Mouse (Mus musculus): ENCODE results near the gene Urgcp.
"Not testable (repeated sequence)": the region's sequence is repeated elsewhere in the genome, so short reads cannot be mapped to it uniquely, and the experiment has no call there.

Gene Urgcp

DNA sequence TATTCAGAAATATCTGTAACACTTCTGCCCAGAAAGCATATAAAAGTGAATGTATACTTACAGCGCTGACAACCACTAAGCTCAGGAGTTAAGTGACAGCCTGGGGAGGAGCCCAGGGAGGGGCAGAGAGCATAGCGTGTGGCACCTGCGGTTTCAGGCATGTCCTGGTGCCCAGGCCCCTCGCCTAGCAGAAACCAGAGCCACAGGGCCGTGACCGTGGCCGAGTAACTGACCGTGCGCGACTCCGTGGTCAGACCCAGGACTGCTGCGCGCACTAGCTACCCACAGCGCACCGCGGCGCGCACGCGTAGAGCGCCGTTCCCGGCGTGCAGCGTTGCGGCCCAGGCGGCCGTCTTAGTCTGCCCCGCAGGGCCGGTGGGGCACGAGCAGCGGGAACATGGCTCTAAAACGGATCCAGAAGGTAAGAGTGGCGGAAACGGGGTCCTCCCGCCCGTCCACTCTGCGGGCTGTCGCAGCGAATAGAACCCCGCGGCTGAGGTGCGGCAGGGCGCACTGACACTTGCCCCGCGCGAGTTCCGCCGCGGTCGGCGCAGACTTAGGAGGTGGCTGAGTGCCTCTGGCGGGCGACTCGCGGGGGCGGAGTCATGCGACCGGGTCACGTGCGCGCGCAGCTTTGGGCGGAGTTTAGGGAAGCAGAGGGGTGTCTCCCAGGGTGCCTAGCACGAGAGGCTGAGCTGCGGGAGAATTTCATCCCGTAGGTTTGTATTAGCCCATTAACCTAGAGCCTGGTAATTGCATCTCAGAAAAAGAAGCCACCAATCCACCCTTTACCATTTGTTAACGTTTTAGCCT, at the start of gene Urgcp:
Gene Urgcp (minus strand): TSS at position 557 of the 813 bp plus-strand sequence.
- DNase-seq = peak; percentile 97

DNA sequence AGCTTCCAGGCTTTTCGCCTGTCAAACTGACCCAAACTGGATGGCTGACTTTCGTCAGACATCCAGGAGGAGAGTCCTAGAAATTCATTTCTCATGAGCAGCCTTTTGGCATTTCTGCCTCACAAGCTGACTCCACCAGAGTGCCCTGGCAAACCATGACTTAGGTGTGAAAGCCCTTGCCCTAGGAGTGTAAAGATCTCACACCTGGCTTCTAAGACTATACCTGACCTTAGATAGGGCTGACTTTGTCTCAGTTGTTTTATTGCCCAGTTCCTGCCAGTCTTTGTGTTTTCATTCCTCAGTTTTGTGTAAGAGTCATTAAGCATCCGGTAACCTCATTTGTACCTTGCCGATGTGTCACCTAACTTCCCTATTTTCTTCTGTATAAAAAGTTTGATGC, 47.3 kb upstream of the Urgcp start:
- DNase-seq = not testable (repeated sequence)

DNA sequence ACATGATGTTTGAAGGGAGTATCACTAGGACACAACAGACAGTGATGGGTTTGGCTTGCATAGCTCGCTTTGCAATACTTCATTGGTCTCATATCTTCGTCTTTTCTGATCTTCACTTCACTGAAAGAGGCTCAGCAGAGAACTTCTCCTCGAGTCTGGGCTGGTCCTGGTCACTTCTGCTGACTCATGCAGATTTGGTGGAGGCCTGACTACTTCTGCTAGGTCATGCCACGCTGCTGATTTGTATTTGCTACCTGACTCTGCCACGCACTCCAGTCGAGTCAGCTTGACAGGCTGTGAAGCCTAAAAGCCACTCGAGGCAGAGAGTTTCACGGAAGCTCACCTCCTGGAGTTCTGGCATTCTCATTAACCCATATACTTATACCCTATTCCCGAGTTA, 45.8 kb upstream of the Urgcp start:
- DNase-seq = no peak

DNA sequence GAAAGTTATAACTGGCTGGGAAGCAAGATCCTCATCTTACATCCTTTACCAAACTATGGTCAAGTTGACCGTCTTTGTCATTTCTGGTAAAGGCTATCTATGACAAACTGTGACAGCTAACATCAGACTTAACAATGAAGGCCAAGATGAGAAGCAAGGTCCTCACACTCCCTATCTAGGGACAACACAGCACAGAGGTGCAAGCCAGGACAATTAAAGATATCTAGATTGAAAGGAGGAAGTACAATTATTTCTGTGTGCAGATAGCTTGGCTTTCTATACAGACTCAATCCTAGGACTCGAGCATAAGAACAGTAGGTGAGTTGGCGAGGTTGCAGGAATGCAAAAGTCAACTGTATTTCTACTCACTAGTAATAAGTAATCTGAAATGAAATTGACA, 43.5 kb upstream of the Urgcp start:
- no peak for DNase-seq

DNA sequence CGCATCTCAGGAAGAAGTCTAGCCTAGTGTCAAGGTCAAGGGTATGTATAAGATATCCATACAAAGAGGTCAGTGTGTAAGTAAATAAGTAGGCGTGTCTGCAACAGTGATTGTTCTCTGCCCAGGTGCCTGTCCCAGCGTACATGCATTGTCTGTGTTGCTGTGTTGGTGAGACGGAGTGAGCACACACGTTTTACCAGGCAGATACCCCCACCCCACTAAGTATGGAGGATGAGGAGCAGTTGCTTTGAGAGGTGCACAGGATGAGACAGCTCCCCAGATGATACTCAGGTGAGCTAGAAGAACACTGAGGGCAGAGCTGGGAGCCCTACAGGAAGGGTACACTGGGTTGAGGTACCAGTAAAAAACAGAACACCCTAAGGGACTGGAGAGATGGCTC, 42.0 kb upstream of the Urgcp start:
- no peak for DNase-seq

DNA sequence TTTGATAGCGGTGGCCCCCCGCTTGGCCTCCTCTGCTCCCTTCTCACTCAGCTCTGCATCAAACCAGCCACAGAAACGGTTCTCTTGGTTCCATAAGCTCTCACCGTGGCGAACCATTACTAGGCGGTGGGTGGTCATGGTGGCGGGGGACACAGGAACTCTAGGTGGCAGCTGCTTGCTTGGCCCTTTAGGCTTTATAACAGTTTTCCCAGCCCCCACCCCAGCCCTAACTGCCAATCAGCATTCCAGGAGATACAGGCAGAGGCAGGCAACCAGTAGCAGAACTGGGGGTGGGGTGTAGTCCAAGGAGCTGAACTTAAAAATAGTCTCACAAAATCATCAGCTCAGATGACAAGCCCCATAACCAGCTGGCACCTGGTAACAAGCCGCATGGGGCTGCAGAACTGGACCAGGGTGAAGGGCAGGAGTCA, 41.4 kb upstream of the Urgcp start, which contains the start of gene Pgam2:
Gene Pgam2 (minus strand): TSS at position 183 of the 431 bp plus-strand sequence.
- no peak for DNase-seq

DNA sequence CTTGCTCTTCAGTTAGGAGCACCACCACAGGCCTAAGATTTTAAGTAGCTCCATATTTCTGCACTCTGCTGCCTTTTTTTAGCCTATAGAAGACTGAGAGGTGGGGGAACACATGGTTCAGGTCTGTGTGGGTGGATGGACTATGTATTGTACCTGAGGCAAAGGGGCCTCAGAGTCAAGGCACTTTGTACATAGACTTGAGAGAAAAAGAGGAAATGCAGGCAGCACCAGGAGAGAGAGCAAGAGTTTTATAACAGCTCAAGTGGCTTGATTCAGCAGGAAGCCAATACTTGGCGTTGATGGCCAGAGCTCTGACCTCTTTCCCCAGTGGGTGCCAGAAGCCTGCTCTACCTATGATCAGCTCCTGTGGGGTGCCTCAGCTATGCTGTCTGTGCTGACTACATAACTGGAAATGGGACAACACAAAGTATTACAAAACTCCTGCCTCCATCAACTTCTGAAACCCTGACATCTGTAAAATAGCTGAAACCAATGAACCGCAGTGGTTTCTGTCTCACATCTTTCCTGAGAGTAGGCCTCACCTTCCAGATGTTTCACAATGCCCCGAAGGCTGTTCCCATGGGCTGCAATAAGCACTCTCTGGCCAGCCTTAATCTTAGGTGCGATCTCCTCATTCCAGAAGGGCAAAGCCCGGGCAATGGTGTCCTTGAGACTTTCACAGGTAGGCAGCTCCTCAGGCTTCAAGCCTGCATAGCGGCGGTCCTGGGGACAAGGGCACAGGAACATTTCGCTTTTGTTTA, 40.5 kb upstream of the Urgcp start:
- DNase-seq = no peak

DNA sequence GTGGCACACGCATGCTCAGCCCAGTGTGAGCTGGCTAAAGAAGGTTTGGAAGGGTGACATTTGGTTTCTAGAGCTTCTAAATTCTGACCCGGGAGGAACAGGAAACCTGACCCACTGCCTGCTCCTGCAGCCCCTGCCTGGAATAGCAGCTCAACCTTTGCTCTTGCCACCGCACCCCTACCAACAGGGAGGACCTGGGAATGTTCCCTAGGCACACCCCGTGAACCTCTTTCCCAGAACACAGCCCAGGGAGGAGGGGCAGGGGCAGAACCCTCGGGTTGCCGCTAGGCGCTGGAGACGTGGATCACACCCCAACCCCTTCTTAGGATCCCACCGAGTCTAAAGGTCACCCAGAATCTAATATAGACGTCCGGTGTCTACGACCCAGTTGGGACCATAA, 39.8 kb upstream of the Urgcp start:
- no peak for DNase-seq

DNA sequence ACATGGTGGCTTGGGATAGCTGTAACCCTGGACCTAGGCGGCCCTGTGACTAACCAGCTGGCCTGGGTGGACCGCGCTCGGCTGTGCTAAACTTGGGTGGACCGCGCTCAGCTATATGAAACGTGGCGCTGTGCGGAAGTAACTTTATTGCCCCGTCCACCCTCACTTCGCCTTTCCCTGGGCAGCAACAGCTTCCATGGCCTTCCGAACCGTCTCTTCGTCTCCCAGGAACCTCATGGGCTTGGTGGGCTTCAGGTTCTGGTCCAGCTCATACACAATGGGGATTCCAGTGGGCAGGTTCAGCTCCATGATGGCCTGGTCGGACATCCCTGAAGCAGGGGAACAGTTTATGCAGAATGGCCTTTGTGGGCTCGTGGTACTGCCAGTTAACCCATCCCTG, 39.3 kb upstream of the Urgcp start:
- no peak for DNase-seq

DNA sequence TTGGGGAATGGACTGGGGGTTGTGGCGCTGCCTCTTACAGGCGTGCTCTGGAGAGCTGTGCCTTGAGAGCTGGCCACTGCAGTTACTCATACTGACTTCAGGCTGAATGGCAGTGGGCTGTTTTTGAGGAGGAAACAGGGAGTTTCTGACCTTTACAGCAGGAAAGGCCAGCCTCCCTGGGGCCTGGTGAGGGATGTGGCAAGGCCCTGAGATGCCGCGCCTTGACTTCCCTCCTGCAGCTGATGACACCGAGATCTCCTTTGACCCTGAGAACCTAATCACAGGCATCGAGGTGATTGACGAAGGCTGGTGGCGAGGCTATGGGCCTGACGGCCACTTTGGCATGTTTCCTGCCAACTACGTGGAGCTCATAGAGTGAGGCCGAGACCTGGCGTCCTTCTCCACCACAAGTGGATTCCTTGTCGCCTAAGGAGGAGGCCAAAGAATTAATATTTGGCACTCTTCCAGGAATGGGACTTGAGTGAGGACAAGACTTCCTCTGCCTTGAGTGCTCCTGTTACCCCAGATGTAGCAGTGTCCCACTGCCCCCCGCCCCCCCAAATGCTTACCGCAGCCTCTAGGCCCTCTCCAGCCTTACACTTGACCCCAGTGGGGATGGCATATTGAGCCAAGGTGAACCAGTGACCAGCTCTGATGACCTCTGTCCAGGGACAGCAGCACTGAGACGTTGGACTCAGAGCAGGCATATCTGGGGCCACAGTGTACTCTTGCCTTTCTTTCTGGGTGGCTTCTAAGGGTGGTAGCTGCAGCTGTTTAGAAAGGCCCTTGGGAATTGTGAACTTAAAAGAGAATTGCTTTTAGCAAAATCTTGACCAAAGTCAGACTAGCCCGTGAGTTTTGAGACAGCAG, 37.7 kb upstream of the Urgcp start:
- DNase-seq = no peak

DNA sequence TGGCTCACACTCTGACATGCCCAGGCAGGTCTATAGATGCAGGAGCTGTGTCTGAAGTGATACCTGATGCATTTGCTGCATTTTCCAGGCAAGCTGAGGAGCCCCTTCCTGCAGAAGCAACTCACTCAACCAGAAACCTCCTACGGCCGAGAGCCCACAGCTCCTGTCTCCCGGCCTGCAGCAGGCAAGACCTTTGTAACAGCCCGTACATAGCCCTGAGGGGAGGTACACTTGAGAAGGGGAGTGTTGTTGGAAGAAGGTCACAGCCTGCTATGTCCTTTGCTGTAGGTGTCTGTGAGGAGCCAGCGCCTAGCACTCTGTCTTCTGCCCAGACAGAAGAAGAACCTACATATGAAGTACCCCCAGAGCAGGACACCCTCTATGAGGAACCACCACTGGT, 35.8 kb upstream of the Urgcp start:
- DNase-seq = no peak

DNA sequence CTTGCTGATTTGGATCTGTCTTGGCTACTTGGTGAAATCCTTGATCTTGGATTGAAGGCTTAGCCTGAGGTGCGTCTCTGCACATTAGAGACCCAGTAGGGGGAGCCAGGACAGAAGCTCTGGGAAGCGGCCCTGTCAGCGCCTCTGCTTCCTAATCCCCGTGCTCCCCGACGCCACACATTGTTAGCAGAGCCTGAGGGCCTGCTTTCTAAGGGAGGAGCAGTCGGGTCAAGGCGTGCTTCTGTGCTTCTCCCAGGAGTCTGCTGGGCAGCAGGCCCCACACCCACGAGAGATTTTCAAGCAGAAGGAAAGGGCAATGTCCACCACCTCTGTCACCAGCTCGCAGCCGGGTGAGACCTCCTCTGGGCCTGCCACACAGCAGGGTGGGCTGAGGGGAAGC, 35.2 kb upstream of the Urgcp start:
- DNase-seq = no peak

DNA sequence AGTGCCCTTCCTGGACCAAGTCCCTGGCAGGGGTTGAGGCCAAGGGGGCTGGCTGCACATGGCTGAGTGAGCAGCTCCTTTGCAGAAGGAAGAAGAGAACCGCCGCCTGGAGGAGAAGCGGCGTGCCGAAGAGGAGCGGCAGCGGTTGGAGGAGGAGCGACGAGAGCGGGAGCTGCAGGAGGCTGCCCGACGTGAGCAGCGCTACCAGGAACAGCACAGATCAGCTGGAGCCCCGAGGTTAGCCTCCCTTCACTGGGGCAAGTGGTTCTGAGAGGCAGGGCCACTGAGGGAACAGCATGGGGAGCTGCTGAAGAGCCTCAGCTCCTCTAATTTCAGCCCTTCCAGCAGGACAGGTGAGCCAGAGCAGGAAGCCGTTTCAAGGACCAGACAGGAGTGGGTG, 34.8 kb upstream of the Urgcp start:
- DNase-seq = no peak

DNA sequence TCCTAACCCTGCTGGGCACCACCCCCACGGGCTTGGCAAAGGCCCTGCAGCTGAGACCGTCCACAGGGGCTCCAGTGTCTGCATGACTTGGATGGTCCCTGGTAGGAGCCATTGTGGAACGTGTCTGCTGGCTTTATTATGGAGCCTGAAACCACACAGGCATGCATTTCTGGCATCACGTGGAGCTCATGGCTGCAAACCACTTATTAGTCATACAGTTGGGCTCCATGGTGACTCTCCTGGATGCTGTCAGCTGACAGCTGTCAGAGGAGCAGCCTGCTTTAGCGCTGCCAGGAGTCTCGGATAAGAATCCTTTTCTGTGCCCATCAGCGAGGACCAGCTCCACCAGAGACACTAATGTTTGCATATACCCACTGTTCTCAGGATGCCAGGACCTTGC, 33.5 kb upstream of the Urgcp start:
- no peak for DNase-seq

DNA sequence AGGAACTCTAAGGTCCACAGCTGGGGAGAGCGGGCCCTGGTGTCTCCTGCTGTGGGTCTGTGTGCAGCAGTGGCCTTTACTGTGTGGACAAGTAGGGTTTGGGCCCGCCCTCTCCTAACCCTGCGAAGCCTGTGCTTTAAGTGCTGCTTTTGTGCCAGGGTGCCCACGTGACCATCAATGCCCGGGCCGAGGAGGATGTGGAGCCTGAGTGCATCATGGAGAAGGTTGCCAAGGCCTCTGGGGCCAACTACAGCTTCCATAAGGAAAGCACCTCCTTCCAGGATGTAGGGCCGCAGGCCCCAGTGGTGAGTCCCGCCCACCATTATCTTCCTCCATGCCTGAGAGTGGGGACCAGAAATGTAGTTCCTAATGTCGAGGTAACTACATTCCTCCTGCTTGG, 33.1 kb upstream of the Urgcp start:
- DNase-seq = no peak

DNA sequence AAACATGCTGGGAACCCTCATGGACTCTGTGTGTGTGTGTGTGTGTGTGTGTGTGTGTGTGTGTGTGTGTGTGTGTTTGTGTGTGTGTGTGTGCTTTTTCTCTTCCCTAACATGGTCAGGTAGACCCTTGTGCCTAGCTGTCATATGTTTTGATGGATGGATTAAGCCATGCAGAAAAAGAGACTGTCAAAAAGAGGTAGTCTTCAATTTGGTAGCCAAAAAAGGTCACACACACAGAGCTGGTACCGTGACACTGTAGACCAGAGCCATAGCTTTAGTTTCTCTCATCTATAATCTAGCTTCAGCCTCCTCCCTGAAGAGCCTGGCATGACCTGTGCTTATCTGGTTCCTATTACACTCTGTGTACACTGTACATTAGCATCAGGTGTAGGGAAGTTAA, 28.3 kb upstream of the Urgcp start:
- no peak for DNase-seq

DNA sequence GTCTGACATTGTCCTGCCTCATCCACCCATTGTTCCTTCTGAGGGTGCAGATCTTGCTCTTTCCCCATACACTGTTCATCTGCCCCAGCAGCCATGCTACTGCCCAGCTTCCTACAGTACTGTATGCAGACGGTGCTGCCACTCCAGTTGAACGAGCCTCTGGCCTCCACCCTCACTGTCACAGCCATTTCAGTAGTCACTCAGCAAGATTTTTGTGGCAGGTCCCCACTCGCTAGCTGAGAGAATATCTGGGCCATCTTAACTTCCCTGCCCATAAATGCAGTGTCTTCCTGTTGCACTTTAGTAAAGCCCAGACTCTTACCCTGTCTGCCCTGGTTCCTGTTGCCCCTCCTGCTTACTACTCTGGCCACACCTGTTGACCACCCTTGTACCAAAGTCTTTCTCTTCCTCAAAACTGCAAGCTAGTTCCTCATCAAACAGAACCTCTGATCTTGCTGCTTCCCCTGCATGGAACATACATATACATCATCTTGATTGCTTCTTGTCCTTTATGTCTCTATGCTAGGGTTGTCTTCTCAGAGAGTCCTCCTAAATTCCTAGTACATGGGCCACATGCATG, 27.7 kb upstream of the Urgcp start:
- DNase-seq = no peak

DNA sequence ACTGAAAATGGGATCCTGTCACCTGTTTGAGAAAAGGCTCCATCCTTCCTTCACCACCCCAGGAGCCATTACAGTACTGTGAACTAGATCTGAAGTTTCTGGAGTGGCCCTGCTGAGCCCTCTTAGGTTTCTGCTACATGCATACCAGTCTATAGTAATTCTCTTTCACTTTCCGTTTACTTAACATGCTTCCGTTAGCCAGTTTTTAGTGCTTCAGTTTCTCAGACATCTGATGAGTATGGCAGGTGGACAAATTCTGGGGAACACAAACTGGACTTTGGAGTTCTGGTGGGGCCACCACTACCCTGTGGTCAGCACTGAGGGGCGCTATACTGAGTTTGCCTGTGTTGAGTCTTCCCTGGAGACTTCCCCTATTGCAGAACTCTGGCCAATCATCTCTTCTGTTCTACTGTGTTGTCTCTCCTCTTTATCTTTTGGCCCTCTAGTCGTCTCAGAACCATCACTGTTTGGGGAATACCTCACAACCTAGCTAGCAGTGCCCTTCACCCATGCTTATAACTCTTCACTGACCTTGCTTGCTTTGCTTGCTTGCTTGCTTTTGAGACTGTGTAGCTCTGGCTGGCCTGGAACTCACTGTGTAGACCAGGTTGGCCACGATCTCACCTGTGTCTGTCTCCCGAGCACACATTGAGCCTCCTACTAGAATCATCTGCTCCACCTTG, 27.0 kb upstream of the Urgcp start:
- DNase-seq = peak; percentile 29

DNA sequence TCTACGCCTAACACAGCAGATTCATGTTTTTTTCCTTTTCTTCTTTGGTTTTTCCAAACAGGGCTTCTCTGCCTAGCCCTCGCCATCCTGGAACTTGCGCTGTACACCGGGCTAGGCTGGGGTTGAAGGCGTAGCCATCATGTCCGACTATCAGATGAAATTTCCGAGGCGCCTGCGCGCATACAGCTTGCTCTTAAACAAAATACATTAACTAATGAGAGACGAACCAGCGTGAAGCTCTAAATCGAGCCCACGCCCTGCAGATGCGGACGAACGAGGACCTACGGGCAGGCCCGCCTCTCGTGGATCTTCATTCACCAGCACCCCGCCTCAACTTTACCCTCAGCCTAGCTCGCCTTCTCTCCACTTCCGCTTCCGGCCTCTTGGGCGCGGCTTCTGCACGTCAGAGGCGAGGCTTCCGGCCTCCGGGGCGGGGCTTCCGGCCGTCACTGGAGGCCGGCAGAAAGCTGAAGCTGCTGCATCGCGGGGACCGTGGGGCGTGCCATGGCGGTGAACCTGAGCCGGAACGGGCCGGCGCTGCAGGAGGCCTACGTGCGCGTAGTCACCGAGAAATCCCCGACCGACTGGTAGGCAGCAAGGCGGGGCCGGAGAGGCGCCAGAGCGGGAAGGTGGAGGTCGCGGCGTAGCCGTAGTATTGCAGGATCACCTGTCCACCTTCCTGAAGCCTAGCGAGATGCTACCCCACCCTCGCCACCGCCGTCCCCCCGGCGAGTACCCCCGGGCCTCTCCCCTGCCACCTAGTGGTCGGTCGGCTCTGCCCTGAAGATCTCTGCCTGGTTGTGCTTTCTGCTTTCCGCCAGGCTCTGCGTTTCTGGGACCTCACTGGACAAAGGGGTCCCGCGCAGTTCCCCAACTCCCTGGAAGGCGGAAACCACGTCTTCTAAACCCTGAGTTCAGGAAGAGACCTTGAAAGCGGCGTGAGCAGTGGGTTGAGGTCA, 26.2 kb upstream of the Urgcp start, which contains the start of gene Dbnl:
Gene Dbnl (plus strand): TSS at position 433 of the 959 bp plus-strand sequence.
- DNase-seq = peak; percentile 98

DNA sequence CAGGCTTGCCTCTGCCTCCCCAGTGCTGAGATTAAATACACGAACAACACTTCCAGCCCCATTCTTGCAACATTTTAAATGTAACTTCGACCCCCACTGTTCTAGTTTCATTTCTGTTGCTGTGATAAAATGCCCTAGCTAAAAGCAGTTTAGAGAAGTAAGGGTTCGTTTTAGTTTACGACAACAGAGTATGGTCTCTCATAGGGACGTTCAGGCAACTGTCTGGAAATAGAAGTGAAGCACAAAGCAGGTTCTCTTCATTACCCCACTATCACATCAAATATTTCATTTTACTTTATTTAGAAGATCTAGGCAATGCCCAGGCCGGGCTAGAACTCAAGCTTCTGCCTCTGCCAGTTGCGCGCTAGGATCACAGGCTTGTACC, 25.5 kb upstream of the Urgcp start:
- no peak for DNase-seq

DNA sequence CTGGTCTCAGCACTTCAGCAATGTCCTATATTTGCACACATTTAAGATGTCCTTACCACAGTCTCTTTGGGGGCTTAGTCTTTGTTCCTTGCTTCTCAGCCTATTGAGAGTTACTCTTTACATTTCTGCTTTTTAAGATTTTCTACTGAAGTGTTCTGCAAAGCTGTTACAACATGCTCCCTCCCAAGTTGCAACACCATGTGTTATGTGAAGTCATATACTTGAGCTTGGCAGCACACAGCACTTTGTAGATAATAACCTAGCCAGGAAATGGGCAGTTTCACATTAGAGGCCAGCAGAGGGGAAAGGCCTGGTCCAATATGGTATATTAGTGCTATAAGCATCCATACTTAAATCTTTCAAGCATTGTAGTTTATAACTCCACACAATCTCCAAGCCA, 23.6 kb upstream of the Urgcp start:
- DNase-seq = no peak

Data from thymus, postnatal 14 days (tissue).